Mouse (Mus musculus) embryonic facial prominence, embryonic 11.5 days (tissue): ENCODE results near the gene Gm43552. TPM values are rescaled to one million over a fixed set of nuclear protein-coding genes. Genes with fewer than 3 reads are reported as not detected.
A peak's percentile ranks its signal among the peaks of the same experiment; 100 is the strongest.
"Not testable (repeated sequence)": the region's sequence is repeated elsewhere in the genome, so short reads cannot be mapped to it uniquely, and the experiment has no call there.

ENCODE experiments used
- ATAC-seq: fragments of 200-750 bp; cut with Nextera tagmentation; replicated peaks from 2 replicates; pipeline ENCODE4 v1.8.0; 2017; ENCODE audit warnings: low read depth; ENCODE audit not compliant: insufficient number of reproducible peaks, low FRiP score, low TSS enrichment
- DNase-seq: peaks from one replicate; pipeline ENCODE4 v3.0.0-alpha.2; 2015; ENCODE audit warnings: low spot score
- H3K27ac ChIP-seq: fragments of 300-500 bp; sonication (generic); replicated peaks from 2 replicates; pipeline ENCODE4 v1.5.1; 2014; ENCODE audit warnings: mild to moderate bottlenecking, low read depth, low read length, control low read depth
- H3K27me3 ChIP-seq: fragments of 300-500 bp; sonication (generic); 2 replicates; pipeline ENCODE4 v1.6.1; 2014; ENCODE audit warnings: mild to moderate bottlenecking, low read length, moderate library complexity, mixed read lengths; ENCODE audit not compliant: control insufficient read depth, insufficient read depth
- H3K36me3 ChIP-seq: fragments of 300-500 bp; sonication (generic); replicated peaks from 2 replicates; pipeline ENCODE4 v1.6.1; 2014; ENCODE audit warnings: low read depth, mild to moderate bottlenecking, low read length, moderate library complexity, mixed read lengths; ENCODE audit not compliant: control insufficient read depth, insufficient read depth
- H3K4me1 ChIP-seq: fragments of 300-500 bp; sonication (generic); 2 replicates; pipeline ENCODE4 v1.6.1; 2014; ENCODE audit warnings: low read length, mixed read lengths; ENCODE audit not compliant: control insufficient read depth, insufficient read depth
- H3K4me2 ChIP-seq: fragments of 300-500 bp; sonication (generic); 2 replicates; pipeline ENCODE4 v1.6.1; 2014; ENCODE audit warnings: low read depth, mild to moderate bottlenecking, control low read depth, low read length, moderate library complexity
- H3K4me3 ChIP-seq: fragments of 300-500 bp; sonication (generic); 2 replicates; pipeline ENCODE4 v1.5.1; 2014; ENCODE audit warnings: low read depth, low read length, control low read depth
- H3K9ac ChIP-seq: fragments of 300-500 bp; sonication (generic); replicated peaks from 2 replicates; pipeline ENCODE4 v1.6.1; 2014; ENCODE audit warnings: mild to moderate bottlenecking, control low read depth, low read length
- H3K9me3 ChIP-seq: fragments of 300-500 bp; sonication (generic); replicated peaks from 2 replicates; pipeline ENCODE4 v1.6.1; 2016; ENCODE audit warnings: mild to moderate bottlenecking, low read length, inconsistent platforms, mixed read lengths; ENCODE audit not compliant: control insufficient read depth
- WGBS: fragments of 180-500 bp; shearing (Covaris S2); extraction: QIAGEN DNeasy Blood & Tissue Kit; methylation state at CpG from one replicate; pipeline ENCODE4 v1.1.7; 2014; 5-methylcytosine and 5-hydroxymethylcytosine counted together
- polyA plus RNA-seq: library from polyadenylated mRNA; unstranded; fragments of >200 nt; fragmentation: Nextera tagmentation; extraction: Ambion mirVana; gene quantifications from 2 replicates; pipeline ENCODE4 v1.2.1, GENCODE M21; 2014

The Gm43552 gene
- polyA plus RNA-seq, 1 experiment from 2014 or later: not detected

DNA sequence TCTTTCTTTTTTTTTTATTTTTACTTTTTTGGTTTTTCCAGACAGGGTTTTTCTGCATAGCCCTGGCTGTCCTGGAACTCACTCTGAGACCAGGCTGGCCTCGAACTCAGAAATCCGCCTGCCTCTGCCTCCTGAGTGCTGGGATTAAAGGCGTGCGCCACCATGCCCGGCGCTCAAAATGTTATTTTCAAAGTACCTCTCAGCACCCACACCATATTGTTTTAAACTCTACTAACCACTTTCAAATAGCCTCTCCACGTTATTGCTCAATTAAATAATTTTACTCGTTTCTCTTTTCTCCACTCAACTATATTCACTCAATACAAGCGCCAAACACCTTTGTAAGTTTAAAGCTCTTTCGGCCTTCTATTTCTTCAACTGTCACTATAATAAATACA lies 43.4 kb upstream of the Gm43552 start:
- peak overlapping the region; percentile 72 for H3K4me2 ChIP-seq

DNA sequence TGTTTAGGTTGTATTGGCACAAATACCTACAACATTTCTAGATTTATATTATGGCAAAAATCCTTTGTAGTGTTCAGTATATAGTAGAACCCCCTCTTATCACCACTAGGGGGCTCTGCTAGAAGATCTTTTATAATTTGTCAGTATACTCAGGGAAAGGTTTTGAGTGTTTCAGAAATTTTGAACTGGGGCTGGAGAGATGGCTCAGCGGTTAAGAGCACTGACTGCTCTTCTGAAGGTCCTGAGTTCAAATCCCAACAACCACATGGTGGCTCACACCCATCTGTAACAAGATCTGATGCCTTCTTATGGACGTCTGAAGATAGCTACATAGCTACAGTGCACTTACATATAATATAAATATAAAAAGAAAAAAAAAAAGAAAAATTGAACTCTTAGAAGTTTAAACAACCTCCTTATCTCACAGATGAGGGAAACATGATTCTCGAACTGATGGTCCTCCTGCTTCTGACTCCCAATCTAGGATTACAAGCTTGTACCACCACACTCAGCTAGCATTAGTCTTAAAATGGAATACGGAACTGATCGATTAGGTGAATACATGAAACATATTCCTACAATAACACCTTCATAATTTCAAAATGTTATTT lies 42.9 kb upstream of the Gm43552 start:
- WGBS: 75% methylated on average over 5 of the region's 5 CpGs
- no peaks in the 10 kb centered on the region for H3K36me3 ChIP-seq
- H3K27ac ChIP-seq: no peak overlapping the region
- ATAC-seq: no peak
- H3K4me1 ChIP-seq: no peaks in the 10 kb centered on the region
- DNase-seq: peak; percentile 73
- no peaks in the 10 kb centered on the region for H3K27me3 ChIP-seq
- H3K9ac ChIP-seq: no peak overlapping the region
- no peaks in the 10 kb centered on the region for H3K9me3 ChIP-seq
- no peak overlapping the region for H3K4me2 ChIP-seq
- H3K4me3 ChIP-seq: no peak overlapping the region

More for the DNA sequence above, 43.4 kb upstream of the Gm43552 start:
- DNase-seq, H3K27me3 ChIP-seq, H3K4me1 ChIP-seq, ATAC-seq, H3K36me3 ChIP-seq, H3K9me3 ChIP-seq: not testable (repeated sequence)
- WGBS: 84% methylated on average over 10 of the region's 10 CpGs
- H3K27ac ChIP-seq: 0 out of 2 replicates have a peak overlapping the region, but pooled peaks have one; percentile 99
- H3K9ac ChIP-seq: peak overlapping the region; percentile 98
- H3K4me3 ChIP-seq: peak overlapping the region; percentile 98

DNA sequence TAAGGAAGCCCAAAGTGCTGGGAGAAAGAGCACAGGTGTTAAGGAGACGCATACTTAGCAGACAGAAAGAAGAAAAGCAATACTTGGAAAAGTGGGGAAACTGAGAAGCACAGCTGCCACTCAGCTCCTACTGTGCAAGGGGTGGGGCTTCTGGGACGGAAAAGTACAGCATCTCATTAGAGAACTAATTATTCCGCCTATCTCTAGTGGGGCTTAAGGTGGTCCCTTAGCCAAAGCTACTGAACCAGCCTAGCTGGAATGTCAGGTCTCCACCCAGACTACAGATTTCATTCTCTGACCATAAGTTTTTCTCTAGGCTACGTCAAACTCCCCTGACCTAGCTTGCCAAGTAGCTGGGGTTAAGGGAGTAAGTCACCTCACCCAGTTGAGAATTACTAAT lies 41.9 kb upstream of the Gm43552 start:
- no peak overlapping the region for H3K4me2 ChIP-seq
- no peak for ATAC-seq
- no peak overlapping the region for H3K9ac ChIP-seq
- no peak overlapping the region for H3K4me3 ChIP-seq
- no peaks in the 10 kb centered on the region for H3K4me1 ChIP-seq
- 66% methylated on average over 4 of the region's 4 CpGs for WGBS
- no peaks in the 10 kb centered on the region for H3K36me3 ChIP-seq
- no peaks in the 10 kb centered on the region for H3K9me3 ChIP-seq
- H3K27me3 ChIP-seq: no peaks in the 10 kb centered on the region
- no peak overlapping the region for H3K27ac ChIP-seq
- DNase-seq: no peak

DNA sequence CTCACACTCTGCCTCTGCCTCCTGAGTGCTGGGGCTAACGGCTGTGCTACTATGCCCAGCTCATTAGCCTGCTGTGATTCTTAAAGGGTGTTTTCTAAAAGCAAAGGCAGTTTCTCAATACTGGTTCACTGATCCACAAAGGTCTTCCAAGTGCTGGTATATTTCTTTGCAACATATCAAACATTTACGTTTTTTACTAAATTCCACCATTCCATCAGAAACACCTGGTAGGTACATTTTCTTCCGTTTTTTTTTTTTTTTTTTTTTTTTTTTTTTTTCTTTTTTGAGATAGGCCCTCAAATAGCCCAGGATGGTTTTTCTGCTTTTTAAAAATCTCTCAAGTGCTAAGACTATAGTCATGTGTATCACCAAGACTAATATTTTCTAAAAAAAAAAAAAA lies 38.6 kb upstream of the Gm43552 start:
- Histone ChIP-seq H3K9ac (no peak overlapping the region), H3K4me3 (no peak overlapping the region), H3K27me3 (no peaks in the 10 kb centered on the region), H3K4me1 (no peaks in the 10 kb centered on the region), H3K4me2 (no peak overlapping the region), H3K27ac (no peak overlapping the region), H3K36me3 (no peaks in the 10 kb centered on the region), H3K9me3 (no peaks in the 10 kb centered on the region)
- WGBS: 70% methylated on average over 3 of the region's 3 CpGs
- no peak for DNase-seq
- ATAC-seq: no peak

DNA sequence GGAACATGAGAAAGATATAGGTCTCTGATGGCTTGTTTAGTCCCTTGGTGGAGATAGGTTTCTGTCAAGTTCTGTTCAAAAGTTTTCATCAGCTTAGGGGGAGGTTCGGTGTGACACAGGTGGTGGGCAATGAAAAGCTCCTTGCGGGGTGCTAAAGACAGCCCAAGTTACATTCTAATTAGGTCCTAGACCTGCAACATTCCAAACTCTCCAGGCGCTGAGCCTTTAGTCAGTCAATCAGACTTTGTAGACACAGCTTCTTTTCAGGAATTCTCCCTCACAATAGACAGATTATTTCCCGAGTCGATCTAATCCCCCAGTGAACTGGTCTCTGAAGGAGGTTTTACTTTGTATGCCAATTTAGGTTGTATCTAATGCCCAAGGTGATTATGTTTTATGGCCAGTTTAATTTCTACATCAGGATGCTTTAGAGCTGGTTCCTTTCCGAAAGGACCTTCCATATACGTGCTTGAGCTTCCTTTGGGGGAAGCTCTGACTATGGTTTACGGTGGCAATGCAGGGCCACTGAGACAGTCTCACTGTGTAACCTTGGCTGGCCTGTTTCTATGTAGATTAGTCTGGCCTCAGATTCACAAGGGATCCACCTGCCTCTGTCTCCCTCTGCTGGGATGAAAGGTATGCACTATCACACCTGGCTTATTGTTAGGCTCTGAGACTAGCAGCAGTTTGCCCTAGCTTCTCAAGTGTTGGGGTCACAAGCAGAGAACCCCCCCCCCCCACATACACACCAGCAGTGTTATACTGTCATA lies 33.2 kb upstream of the Gm43552 start:
- no peak overlapping the region for H3K27ac ChIP-seq
- H3K27me3 ChIP-seq: no peaks in the 10 kb centered on the region
- no peaks in the 10 kb centered on the region for H3K9me3 ChIP-seq
- H3K4me3 ChIP-seq: no peak overlapping the region
- no peaks in the 10 kb centered on the region for H3K4me1 ChIP-seq
- H3K4me2 ChIP-seq: no peak overlapping the region
- H3K36me3 ChIP-seq: no peaks in the 10 kb centered on the region
- DNase-seq (no peak), ATAC-seq (no peak)
- no peak overlapping the region for H3K9ac ChIP-seq
- WGBS: 6% methylated on average over 8 of the region's 8 CpGs

DNA sequence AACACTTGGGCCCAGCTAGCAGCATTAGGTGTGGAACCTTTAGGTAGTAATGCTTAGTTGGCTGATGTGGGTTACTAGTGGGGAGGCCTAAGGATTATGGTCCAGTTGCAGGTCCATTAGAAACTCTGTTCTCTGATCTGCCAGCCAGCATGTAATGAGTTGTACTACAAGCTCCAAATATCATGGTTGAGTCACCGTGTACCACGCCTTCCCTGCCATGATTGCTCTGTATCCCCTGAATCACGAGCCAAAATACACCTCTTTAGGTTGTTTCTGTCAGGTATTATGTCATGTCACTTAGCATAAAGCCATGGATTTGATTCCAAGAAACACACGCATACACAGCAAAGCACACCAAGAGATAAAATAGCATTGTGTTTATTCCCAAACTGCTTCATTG lies 32.2 kb upstream of the Gm43552 start:
- 74% methylated on average over 4 of the region's 4 CpGs for WGBS
- Histone ChIP-seq H3K27me3 (no peaks in the 10 kb centered on the region), H3K4me2 (no peak overlapping the region), H3K4me1 (no peaks in the 10 kb centered on the region), H3K4me3 (no peak overlapping the region), H3K27ac (no peak overlapping the region), H3K9me3 (no peaks in the 10 kb centered on the region), H3K9ac (no peak overlapping the region), H3K36me3 (no peaks in the 10 kb centered on the region)
- DNase-seq: no peak
- ATAC-seq: no peak

DNA sequence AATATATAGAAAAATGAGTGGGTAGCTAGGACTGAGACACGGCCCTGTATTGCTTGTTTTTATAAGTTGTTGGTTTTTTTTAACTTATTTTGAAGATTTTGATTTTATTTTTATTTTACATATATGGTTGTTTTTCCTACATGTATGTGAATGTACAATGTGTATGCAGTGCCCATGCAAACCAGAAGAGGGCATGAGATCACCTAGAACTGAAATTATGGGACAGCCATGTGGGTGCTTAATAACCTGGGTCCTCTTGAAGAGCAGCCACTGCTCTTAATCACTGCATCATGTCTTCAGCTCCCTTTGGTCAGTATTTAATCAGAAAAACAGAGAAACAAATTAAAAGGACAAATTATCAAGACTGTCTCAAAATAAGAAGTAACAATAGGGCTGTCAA lies 29.2 kb upstream of the Gm43552 start:
- H3K27ac ChIP-seq: no peak overlapping the region
- DNase-seq: no peak
- H3K4me3 ChIP-seq: no peak overlapping the region
- H3K9ac ChIP-seq: no peak overlapping the region
- H3K9me3 ChIP-seq: no peaks in the 10 kb centered on the region
- H3K4me2 ChIP-seq: no peak overlapping the region
- H3K36me3 ChIP-seq: no peaks in the 10 kb centered on the region
- WGBS: 86% methylated on average over 1 of the region's 1 CpGs
- no peaks in the 10 kb centered on the region for H3K4me1 ChIP-seq
- ATAC-seq: no peak
- no peaks in the 10 kb centered on the region for H3K27me3 ChIP-seq

DNA sequence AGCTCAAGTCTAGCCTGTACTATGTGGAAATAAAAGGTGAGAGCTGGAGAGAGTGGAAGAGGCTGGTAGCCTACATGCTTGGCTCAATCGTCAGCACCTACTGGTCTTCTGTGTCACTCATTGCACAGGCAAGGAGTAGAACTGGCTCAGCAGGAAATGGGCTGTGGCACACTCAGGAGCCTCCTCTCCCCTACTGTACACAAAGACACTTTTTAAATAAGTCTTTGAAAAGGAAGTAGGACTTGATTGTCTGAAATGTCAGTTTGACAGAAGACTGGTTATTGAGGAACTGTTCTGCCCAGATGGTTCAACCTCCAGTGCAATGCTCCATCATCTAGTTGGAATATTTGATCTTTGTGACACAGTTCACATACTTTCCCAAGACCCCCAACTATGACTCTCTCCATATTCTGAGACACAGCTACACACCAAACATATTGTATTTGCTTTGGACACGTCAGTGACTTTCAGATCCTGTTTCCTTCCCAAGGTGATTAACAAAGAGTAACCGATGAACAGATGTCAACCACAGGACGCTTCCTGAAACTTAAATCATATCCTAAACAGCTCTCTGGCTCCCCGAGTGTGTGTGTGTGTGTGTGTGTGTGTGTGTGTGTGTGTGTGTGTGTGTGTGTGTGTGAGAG lies 22.1 kb upstream of the Gm43552 start:
- Histone ChIP-seq H3K27ac (no peak overlapping the region), H3K9me3 (no peaks in the 10 kb centered on the region), H3K4me2 (no peak overlapping the region), H3K4me3 (no peak overlapping the region), H3K9ac (no peak overlapping the region), H3K27me3 (no peaks in the 10 kb centered on the region), H3K4me1 (no peaks in the 10 kb centered on the region), H3K36me3 (no peaks in the 10 kb centered on the region)
- WGBS: 55% methylated on average over 5 of the region's 5 CpGs
- DNase-seq: no peak
- no peak for ATAC-seq
